Mouse (Mus musculus) MEL (cell line): ENCODE data around the gene Zc3h12d.
A peak's percentile ranks its signal among the peaks of the same experiment; 100 is the strongest.

Experiments used
- CTCF ChIP-seq, 3 experiments: IDR thresholded peaks in 2 of 3; conservative IDR thresholded peaks in 1 of 3; 2 replicates each; pipeline ENCODE4 v1.5.1; 2011 to 2012; ENCODE audit warnings: low read length in 3 of 3, low read depth in 2 of 3, mild to moderate bottlenecking in 2 of 3, improper control_type of control experiment in 1 of 3, inconsistent platforms in 1 of 3, mixed read lengths in 1 of 3, moderate library complexity in 1 of 3; ENCODE audit not compliant: control insufficient read depth in 1 of 3, insufficient read depth in 1 of 3, poor library complexity in 1 of 3, severe bottlenecking in 1 of 3
- E2F4 ChIP-seq: IDR thresholded peaks from 2 replicates; pipeline ENCODE4 v1.6.1; 2011; ENCODE audit warnings: low read depth, low read length, improper control_type of control experiment, borderline replicate concordance

- no peak for TF ChIP-seq E2F4
- peak; percentile 41 to 75 (median 71) for TF ChIP-seq CTCF (IDR thresholded peaks at IDR 0.05 in 2 of 3, conservative IDR thresholded peaks at IDR 0.05 in 1 of 3; ENCODE audit: control insufficient read depth in 1 of 3, insufficient read depth in 1 of 3, low read depth in 2 of 3, low read length in 3 of 3, poor library complexity in 1 of 3, severe bottlenecking in 1 of 3)
Observed at GRCm38 (mm10) chr10:7809937-7810336, 22.3 kb upstream of the Zc3h12d start.
